Mouse (Mus musculus): ENCODE data around the gene Pitpnb. TPM values are rescaled to one million over a fixed set of nuclear protein-coding genes. Genes with fewer than 3 reads are reported as not detected.

The Pitpnb gene
- polyA plus RNA-seq, 1 experiment from 2014 or later = 61.2 TPM

DNA sequence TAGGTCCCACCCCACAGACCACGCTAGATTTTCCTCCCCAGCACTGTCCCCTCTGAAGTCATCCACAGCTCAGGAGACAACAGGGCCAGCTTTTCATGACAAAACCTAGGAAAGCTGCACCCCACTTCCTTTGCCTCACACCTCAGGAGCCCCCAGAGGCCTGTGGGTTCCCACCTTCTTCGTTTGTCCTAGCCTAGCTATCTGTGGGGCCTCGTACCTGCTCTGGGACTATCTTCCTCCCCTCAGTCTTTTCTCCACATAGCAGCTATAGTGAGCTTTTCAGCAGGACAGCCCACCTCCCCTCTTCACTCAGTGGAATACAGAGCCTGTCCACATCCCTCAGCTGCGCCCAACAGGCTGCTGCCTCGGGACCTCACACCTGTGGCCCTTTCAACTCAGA, 32.8 kb upstream of the Pitpnb start:
- 71% methylated on average over 5 of the region's 5 CpGs for WGBS

DNA sequence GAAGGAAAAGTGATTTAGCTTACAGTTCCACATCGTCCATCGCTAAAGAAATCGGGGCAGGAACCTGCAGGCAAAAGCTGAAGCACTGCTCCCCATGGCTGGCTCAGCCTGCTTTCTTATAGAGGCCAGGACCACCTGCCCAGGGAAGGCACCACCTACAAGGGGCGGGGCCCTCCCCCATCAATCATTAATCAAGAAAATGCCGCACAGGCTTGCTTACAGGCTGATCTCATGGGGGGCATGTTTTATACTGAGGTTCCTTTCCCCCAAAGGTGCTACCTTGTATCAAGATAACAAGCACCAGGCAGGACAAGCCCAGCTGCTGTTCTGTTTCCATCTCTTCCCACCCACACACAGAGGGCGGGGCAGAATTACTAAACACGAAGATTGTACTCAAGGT, 31.9 kb upstream of the Pitpnb start:
- H3K9me3 ChIP-seq (ENCODE audit: control insufficient read depth, low read length) = no peaks in the 10 kb centered on the region
- DNase-seq (ENCODE audit: low spot score) (no peak), ATAC-seq (ENCODE audit: low FRiP score, low TSS enrichment) (no peak)
- H3K36me3 ChIP-seq (ENCODE audit: control insufficient read depth, insufficient read depth, low read length) = no peaks in the 10 kb centered on the region
- H3K27me3 ChIP-seq (ENCODE audit: control insufficient read depth, insufficient read depth, low read length) = no peaks in the 10 kb centered on the region
- no peaks in the 10 kb centered on the region for H3K4me1 ChIP-seq (replicated peaks; ENCODE audit: control insufficient read depth, insufficient read depth)
- TF ChIP-seq CTCF (IDR thresholded peaks at IDR 0.05; ENCODE audit: low read depth) = no peak
- no peak for TF ChIP-seq EP300 (optimal IDR thresholded peaks at IDR 0.05)
- no peak overlapping the region for H3K4me2 ChIP-seq (replicated peaks; ENCODE audit: low read depth)
- H3K9ac ChIP-seq (ENCODE audit: low read length) = no peak overlapping the region
- H3K27ac ChIP-seq (replicated peaks) = no peak overlapping the region
- WGBS = 37% methylated on average over 7 of the region's 7 CpGs
- no peak overlapping the region for H3K4me3 ChIP-seq (ENCODE audit: low read depth, low read length)

More for the DNA sequence above, 32.8 kb upstream of the Pitpnb start:
- H3K4me3 ChIP-seq (ENCODE audit: low read depth, low read length) = no peak overlapping the region
- no peak overlapping the region for H3K27ac ChIP-seq (replicated peaks)
- ATAC-seq (ENCODE audit: low FRiP score, low TSS enrichment) (no peak), DNase-seq (ENCODE audit: low spot score) (no peak)
- no peaks in the 10 kb centered on the region for H3K4me1 ChIP-seq (replicated peaks; ENCODE audit: control insufficient read depth, insufficient read depth)
- H3K27me3 ChIP-seq (ENCODE audit: control insufficient read depth, insufficient read depth, low read length) = no peaks in the 10 kb centered on the region
- no peaks in the 10 kb centered on the region for H3K36me3 ChIP-seq (ENCODE audit: control insufficient read depth, insufficient read depth, low read length)
- H3K9ac ChIP-seq (ENCODE audit: low read length) = no peak overlapping the region
- no peak overlapping the region for H3K4me2 ChIP-seq (replicated peaks; ENCODE audit: low read depth)
- no peaks in the 10 kb centered on the region for H3K9me3 ChIP-seq (ENCODE audit: control insufficient read depth, low read length)
- TF ChIP-seq CTCF (IDR thresholded peaks at IDR 0.05; ENCODE audit: low read depth) = no peak
- TF ChIP-seq EP300 (optimal IDR thresholded peaks at IDR 0.05) = no peak

DNA sequence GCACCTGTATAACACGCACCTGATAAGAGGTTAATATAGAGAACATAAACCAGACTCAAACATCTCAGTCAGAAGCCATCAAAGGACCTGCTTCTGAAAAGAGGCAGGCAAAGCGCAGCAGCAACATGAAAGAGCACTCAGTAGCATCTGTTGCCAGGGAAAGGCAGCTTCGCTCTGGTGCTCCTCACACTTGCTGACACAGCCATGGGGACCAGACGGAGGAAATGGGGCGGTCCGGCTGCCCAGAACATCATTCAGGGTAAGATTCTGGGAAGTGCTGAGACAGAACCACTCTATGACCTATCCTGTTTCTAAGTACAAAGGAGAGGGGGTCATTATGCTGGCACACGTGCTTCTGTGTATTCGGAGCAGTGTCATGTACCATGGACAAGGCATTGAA, 29.8 kb upstream of the Pitpnb start:
- H3K4me1 ChIP-seq (replicated peaks; ENCODE audit: control insufficient read depth, insufficient read depth) = no peaks in the 10 kb centered on the region
- TF ChIP-seq EP300 (optimal IDR thresholded peaks at IDR 0.05) = no peak
- no peak for TF ChIP-seq CTCF (IDR thresholded peaks at IDR 0.05; ENCODE audit: low read depth)
- H3K4me2 ChIP-seq (replicated peaks; ENCODE audit: low read depth) = no peak overlapping the region
- no peak overlapping the region for H3K4me3 ChIP-seq (ENCODE audit: low read depth, low read length)
- H3K9me3 ChIP-seq (ENCODE audit: control insufficient read depth, low read length) = no peaks in the 10 kb centered on the region
- ATAC-seq (ENCODE audit: low FRiP score, low TSS enrichment) (no peak), DNase-seq (ENCODE audit: low spot score) (no peak)
- WGBS = 74% methylated on average over 8 of the region's 8 CpGs
- H3K36me3 ChIP-seq (ENCODE audit: control insufficient read depth, insufficient read depth, low read length) = no peaks in the 10 kb centered on the region
- H3K27me3 ChIP-seq (ENCODE audit: control insufficient read depth, insufficient read depth, low read length) = no peaks in the 10 kb centered on the region
- no peak overlapping the region for H3K9ac ChIP-seq (ENCODE audit: low read length)
- H3K27ac ChIP-seq (replicated peaks) = no peak overlapping the region

DNA sequence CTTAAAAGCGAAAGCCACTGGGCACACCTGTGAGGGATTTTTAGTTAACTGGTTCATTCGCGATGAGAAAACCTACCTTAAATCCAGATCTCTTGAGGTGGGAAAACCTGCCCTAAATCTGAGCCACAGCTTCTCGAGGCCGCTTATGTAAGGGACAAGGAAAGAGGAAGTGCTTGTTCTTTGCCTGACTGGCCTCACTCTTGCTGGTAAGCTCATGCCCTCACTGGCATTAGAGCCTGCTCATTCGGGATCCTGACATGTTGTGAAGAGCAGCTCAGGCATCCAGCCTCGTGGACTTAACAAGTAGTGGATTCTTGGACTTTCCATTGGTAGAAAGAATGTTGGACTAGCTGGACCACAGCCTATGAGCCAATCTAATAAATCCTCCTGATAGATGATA, 28.8 kb upstream of the Pitpnb start:
- no peaks in the 10 kb centered on the region for H3K36me3 ChIP-seq (ENCODE audit: control insufficient read depth, insufficient read depth, low read length)
- H3K27me3 ChIP-seq (ENCODE audit: control insufficient read depth, insufficient read depth, low read length) = no peaks in the 10 kb centered on the region
- DNase-seq (ENCODE audit: low spot score) (no peak), ATAC-seq (ENCODE audit: low FRiP score, low TSS enrichment) (no peak)
- no peak overlapping the region for H3K9ac ChIP-seq (ENCODE audit: low read length)
- H3K4me3 ChIP-seq (ENCODE audit: low read depth, low read length) = no peak overlapping the region
- H3K4me2 ChIP-seq (replicated peaks; ENCODE audit: low read depth) = no peak overlapping the region
- TF ChIP-seq CTCF (IDR thresholded peaks at IDR 0.05; ENCODE audit: low read depth) (no peak), EP300 (optimal IDR thresholded peaks at IDR 0.05) (no peak)
- WGBS = 70% methylated on average over 7 of the region's 7 CpGs
- H3K4me1 ChIP-seq (replicated peaks; ENCODE audit: control insufficient read depth, insufficient read depth) = no peaks in the 10 kb centered on the region
- H3K27ac ChIP-seq (replicated peaks) = no peak overlapping the region
- H3K9me3 ChIP-seq (ENCODE audit: control insufficient read depth, low read length) = no peaks in the 10 kb centered on the region

DNA sequence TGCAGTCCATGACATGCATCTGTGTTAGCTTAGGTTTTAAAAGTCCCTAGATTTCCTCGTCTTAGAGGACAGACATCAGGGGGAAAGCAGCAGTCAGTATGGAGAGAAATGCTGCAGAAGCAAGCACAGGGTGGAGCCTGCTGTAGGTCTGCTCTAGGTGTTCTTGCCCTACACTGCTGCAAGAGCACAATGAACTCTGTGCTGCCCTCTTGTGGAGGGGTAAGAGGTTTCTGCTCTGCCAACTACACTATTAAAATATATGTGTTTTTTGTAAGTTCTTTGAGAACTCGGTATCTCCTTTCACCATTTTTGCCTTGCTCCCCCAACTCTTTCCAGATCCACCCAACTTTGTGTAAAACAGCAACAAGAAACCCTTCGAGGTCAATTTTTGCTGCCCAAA, 25.8 kb upstream of the Pitpnb start:
- no peaks in the 10 kb centered on the region for H3K9me3 ChIP-seq (ENCODE audit: control insufficient read depth, low read length)
- 86% methylated on average over 3 of the region's 3 CpGs for WGBS
- H3K9ac ChIP-seq (ENCODE audit: low read length) = no peak overlapping the region
- H3K4me3 ChIP-seq (ENCODE audit: low read depth, low read length) = no peak overlapping the region
- H3K36me3 ChIP-seq (ENCODE audit: control insufficient read depth, insufficient read depth, low read length) = no peaks in the 10 kb centered on the region
- TF ChIP-seq EP300 (optimal IDR thresholded peaks at IDR 0.05) (no peak), CTCF (IDR thresholded peaks at IDR 0.05; ENCODE audit: low read depth) (peak; percentile 35)
- H3K27me3 ChIP-seq (ENCODE audit: control insufficient read depth, insufficient read depth, low read length) = no peaks in the 10 kb centered on the region
- H3K27ac ChIP-seq (replicated peaks) = no peak overlapping the region
- ATAC-seq (ENCODE audit: low FRiP score, low TSS enrichment) (no peak), DNase-seq (ENCODE audit: low spot score) (no peak)
- H3K4me2 ChIP-seq (replicated peaks; ENCODE audit: low read depth) = no peak overlapping the region
- H3K4me1 ChIP-seq (replicated peaks; ENCODE audit: control insufficient read depth, insufficient read depth) = no peaks in the 10 kb centered on the region

DNA sequence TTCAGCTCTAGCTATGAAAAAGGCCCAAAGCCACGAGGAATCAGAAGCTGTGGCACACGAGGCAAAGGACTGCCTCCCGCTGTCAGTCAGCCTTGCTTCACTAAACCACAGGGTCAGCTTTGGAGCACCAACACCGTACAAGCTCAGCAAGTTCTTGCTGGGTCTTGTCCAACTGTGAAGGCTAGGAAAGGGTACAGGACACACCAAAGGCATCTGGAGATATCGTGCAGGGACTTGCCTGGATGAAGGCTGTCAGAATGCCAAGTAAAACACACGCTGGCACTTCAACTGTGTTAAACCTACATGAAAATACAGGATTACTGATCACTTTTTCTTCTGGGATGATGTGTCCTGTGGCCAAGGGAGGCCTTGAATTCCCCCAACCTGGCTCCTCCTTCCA, 20.4 kb upstream of the Pitpnb start:
- Histone ChIP-seq H3K4me1 (replicated peaks; ENCODE audit: control insufficient read depth, insufficient read depth) (no peaks in the 10 kb centered on the region), H3K9ac (ENCODE audit: low read length) (no peak overlapping the region), H3K4me2 (replicated peaks; ENCODE audit: low read depth) (no peak overlapping the region), H3K4me3 (ENCODE audit: low read depth, low read length) (no peak overlapping the region), H3K27ac (replicated peaks) (no peak overlapping the region), H3K36me3 (ENCODE audit: control insufficient read depth, insufficient read depth, low read length) (no peaks in the 10 kb centered on the region), H3K27me3 (ENCODE audit: control insufficient read depth, insufficient read depth, low read length) (no peaks in the 10 kb centered on the region), H3K9me3 (ENCODE audit: control insufficient read depth, low read length) (no peaks in the 10 kb centered on the region)
- DNase-seq (ENCODE audit: low spot score) (no peak), ATAC-seq (ENCODE audit: low FRiP score, low TSS enrichment) (peak; percentile 59; the same call in 1 of the 2 replicates)
- WGBS = 52% methylated on average over 6 of the region's 6 CpGs
- TF ChIP-seq EP300 (optimal IDR thresholded peaks at IDR 0.05) = no peak
- no peak for TF ChIP-seq CTCF (IDR thresholded peaks at IDR 0.05; ENCODE audit: low read depth)

Data from stomach, postnatal 0 days (tissue).